Mouse (Mus musculus): ENCODE measurements at regions not wholly inside any gene's neighbourhood (a gene's known extent, or its start where the extent isn't known, plus 50 kb on each side); places are given as distances from the start of the nearest gene placed in this dataset.

- H3K4me1 ChIP-seq (ENCODE audit: control insufficient read depth, insufficient read depth, low read length) = peaks cover 7% of the 10 kb centered on the region
- TF ChIP-seq CTCF (IDR thresholded peaks at IDR 0.05; ENCODE audit: borderline replicate concordance, insufficient read depth, low read length) = no peak
Measured at GRCm38 (mm10) chr8:90121935-90122334, 226.2 kb downstream of the Tox3 start.

GRCm38 (mm10) chr8:90121017-90121416 lies 227.1 kb downstream of the Tox3 start:
- Histone ChIP-seq H3K4me3 (ENCODE audit: insufficient read depth, low read length) (no peak overlapping the region), H3K27ac (ENCODE audit: insufficient read depth, low read length) (no peak overlapping the region), H3K4me1 (ENCODE audit: control insufficient read depth, insufficient read depth, low read length) (peaks cover 7% of the 10 kb centered on the region)
- no peak for TF ChIP-seq CTCF (IDR thresholded peaks at IDR 0.05; ENCODE audit: borderline replicate concordance, insufficient read depth, low read length)
- no peak for TF ChIP-seq POLR2A (IDR thresholded peaks at IDR 0.05; ENCODE audit: low read depth, low read length)

More at GRCm38 (mm10) chr8:90121935-90122334, 226.2 kb downstream of the Tox3 start:
- H3K4me3 ChIP-seq (ENCODE audit: insufficient read depth, low read length) = no peak overlapping the region
- no peak overlapping the region for H3K27ac ChIP-seq (ENCODE audit: insufficient read depth, low read length)

GRCm38 (mm10) chr8:90115436-90115835 lies 232.7 kb downstream of the Tox3 start:
- no peak overlapping the region for H3K27ac ChIP-seq (ENCODE audit: insufficient read depth, low read length)
- no peak for TF ChIP-seq CTCF (IDR thresholded peaks at IDR 0.05; ENCODE audit: borderline replicate concordance, insufficient read depth, low read length)
- no peak for TF ChIP-seq POLR2A (IDR thresholded peaks at IDR 0.05; ENCODE audit: low read depth, low read length)

GRCm38 (mm10) chr8:90100509-90100908 lies 247.6 kb downstream of the Tox3 start:
- no peaks in the 10 kb centered on the region for H3K4me1 ChIP-seq (ENCODE audit: control insufficient read depth, insufficient read depth, low read length)
- H3K27ac ChIP-seq (ENCODE audit: insufficient read depth, low read length) = no peak overlapping the region
- TF ChIP-seq POLR2A (IDR thresholded peaks at IDR 0.05; ENCODE audit: low read depth, low read length) = no peak
- TF ChIP-seq CTCF (IDR thresholded peaks at IDR 0.05; ENCODE audit: borderline replicate concordance, insufficient read depth, low read length) = no peak
- no peak overlapping the region for H3K4me3 ChIP-seq (ENCODE audit: insufficient read depth, low read length)

More at GRCm38 (mm10) chr8:90115436-90115835, 232.7 kb downstream of the Tox3 start:
- no peaks in the 10 kb centered on the region for H3K4me1 ChIP-seq (ENCODE audit: control insufficient read depth, insufficient read depth, low read length)
- no peak overlapping the region for H3K4me3 ChIP-seq (ENCODE audit: insufficient read depth, low read length)

GRCm38 (mm10) chr8:90082630-90083029 lies 265.5 kb downstream of the Tox3 start:
- Histone ChIP-seq H3K4me1 (ENCODE audit: control insufficient read depth, insufficient read depth, low read length) (no peaks in the 10 kb centered on the region), H3K27ac (ENCODE audit: insufficient read depth, low read length) (no peak overlapping the region), H3K4me3 (ENCODE audit: insufficient read depth, low read length) (no peak overlapping the region)
- TF ChIP-seq CTCF (IDR thresholded peaks at IDR 0.05; ENCODE audit: borderline replicate concordance, insufficient read depth, low read length) (no peak), POLR2A (IDR thresholded peaks at IDR 0.05; ENCODE audit: low read depth, low read length) (no peak)

- TF ChIP-seq CTCF (IDR thresholded peaks at IDR 0.05; ENCODE audit: borderline replicate concordance, insufficient read depth, low read length) (no peak), POLR2A (IDR thresholded peaks at IDR 0.05; ENCODE audit: low read depth, low read length) (no peak)
- H3K4me1 ChIP-seq (ENCODE audit: control insufficient read depth, insufficient read depth, low read length) = no peaks in the 10 kb centered on the region
- no peak overlapping the region for H3K27ac ChIP-seq (ENCODE audit: insufficient read depth, low read length)
- H3K4me3 ChIP-seq (ENCODE audit: insufficient read depth, low read length) = no peak overlapping the region
Measured at GRCm38 (mm10) chr8:90076381-90076780, 271.8 kb downstream of the Tox3 start.

- no peak overlapping the region for H3K4me3 ChIP-seq (ENCODE audit: insufficient read depth, low read length)
- no peak for TF ChIP-seq POLR2A (IDR thresholded peaks at IDR 0.05; ENCODE audit: low read depth, low read length)
- no peak for TF ChIP-seq CTCF (IDR thresholded peaks at IDR 0.05; ENCODE audit: borderline replicate concordance, insufficient read depth, low read length)
- H3K27ac ChIP-seq (ENCODE audit: insufficient read depth, low read length) = no peak overlapping the region
- no peaks in the 10 kb centered on the region for H3K4me1 ChIP-seq (ENCODE audit: control insufficient read depth, insufficient read depth, low read length)
Measured at GRCm38 (mm10) chr8:90075796-90076195, 272.3 kb downstream of the Tox3 start.

GRCm38 (mm10) chr8:90070006-90070405 lies 278.1 kb downstream of the Tox3 start:
- Histone ChIP-seq H3K4me1 (ENCODE audit: control insufficient read depth, insufficient read depth, low read length) (no peaks in the 10 kb centered on the region), H3K27ac (ENCODE audit: insufficient read depth, low read length) (no peak overlapping the region), H3K4me3 (ENCODE audit: insufficient read depth, low read length) (no peak overlapping the region)
- TF ChIP-seq CTCF (IDR thresholded peaks at IDR 0.05; ENCODE audit: borderline replicate concordance, insufficient read depth, low read length) (no peak), POLR2A (IDR thresholded peaks at IDR 0.05; ENCODE audit: low read depth, low read length) (no peak)

- no peak for TF ChIP-seq POLR2A (IDR thresholded peaks at IDR 0.05; ENCODE audit: low read depth, low read length)
- TF ChIP-seq CTCF (IDR thresholded peaks at IDR 0.05; ENCODE audit: borderline replicate concordance, insufficient read depth, low read length) = no peak
- Histone ChIP-seq H3K27ac (ENCODE audit: insufficient read depth, low read length) (no peak overlapping the region), H3K4me1 (ENCODE audit: control insufficient read depth, insufficient read depth, low read length) (no peaks in the 10 kb centered on the region), H3K4me3 (ENCODE audit: insufficient read depth, low read length) (no peak overlapping the region)
Measured at GRCm38 (mm10) chr8:90069411-90069993, 278.6 kb downstream of the Tox3 start.

GRCm38 (mm10) chr8:90068441-90068840 lies 279.7 kb downstream of the Tox3 start:
- no peak overlapping the region for H3K27ac ChIP-seq (ENCODE audit: insufficient read depth, low read length)
- H3K4me1 ChIP-seq (ENCODE audit: control insufficient read depth, insufficient read depth, low read length) = no peaks in the 10 kb centered on the region
- H3K4me3 ChIP-seq (ENCODE audit: insufficient read depth, low read length) = no peak overlapping the region
- TF ChIP-seq CTCF (IDR thresholded peaks at IDR 0.05; ENCODE audit: borderline replicate concordance, insufficient read depth, low read length) (no peak), POLR2A (IDR thresholded peaks at IDR 0.05; ENCODE audit: low read depth, low read length) (no peak)
